Mouse (Mus musculus) mouse trophoblast stem cell (cell line): ENCODE measurements at regions not wholly inside any gene's neighbourhood (a gene's known extent, or its start where the extent isn't known, plus 50 kb on each side); places are given as distances from the start of the nearest gene placed in this dataset.

Source experiments
- in situ Hi-C, 2 experiments: fragments of 300-500 bp; cut with MseI, MboI; formaldehyde crosslinking; loops; 2 replicates in 1 of 2; 3 replicates in 1 of 2; pipeline ENCODE4 v1.15.1; 2025

DNA sequence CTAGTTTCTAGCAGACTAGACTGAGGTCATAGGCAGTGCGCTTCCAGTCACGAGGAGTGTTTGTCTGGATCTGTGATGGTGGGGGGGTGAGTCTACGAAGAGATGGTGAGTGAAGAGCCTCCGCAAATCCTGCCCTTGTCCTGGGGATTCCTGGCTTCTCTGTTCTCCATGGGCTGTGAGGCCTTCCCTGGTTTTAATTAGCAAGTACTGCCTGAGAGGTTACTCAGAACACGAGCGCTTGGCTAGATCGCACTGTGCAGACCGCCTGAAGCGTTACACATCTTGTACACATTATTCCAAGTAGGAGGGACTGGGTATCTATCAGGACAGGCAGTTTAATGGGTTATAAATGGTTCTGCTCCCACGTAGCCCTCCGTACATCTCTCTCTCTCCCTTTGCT lies 76.9 kb downstream of the Cpn2 start:
- in situ Hi-C loops: loop anchor here in 1 of 2 experiments (10.0 kb wide), 1 partner anchor 466 kb away; no protein-coding TSS in a partner anchor

DNA sequence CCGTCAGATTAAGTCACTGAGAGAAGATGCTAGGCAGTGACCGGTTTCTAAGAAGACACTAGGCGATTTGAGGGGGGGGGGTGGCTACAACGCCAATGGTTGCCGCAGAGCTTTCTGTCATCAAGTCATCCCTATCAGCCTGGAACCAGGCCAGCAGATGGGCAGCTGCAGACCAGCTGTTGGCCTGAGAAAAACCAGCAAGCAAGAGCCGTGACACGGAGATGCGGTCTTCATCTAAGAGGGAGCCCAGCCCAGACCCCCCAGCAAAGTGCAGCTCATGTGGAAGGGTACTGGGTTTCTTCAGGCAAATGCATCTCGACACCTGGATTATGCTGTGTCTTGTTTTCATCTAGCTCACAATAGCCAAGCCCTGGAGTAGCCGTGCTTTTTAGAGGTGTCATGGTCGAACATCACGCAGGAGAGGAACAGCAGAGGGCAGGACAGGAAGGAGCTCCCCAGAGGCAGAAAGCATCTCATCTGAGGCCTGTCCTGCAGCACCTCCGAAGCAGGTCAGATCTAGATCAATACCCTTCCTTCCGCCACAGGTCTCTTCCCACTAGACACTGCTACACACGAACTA lies 76.3 kb downstream of the Cpn2 start:
- in situ Hi-C loops: loop anchor here in 1 of 2 experiments (10.0 kb wide), 1 partner anchor 466 kb away; no protein-coding TSS in a partner anchor

DNA sequence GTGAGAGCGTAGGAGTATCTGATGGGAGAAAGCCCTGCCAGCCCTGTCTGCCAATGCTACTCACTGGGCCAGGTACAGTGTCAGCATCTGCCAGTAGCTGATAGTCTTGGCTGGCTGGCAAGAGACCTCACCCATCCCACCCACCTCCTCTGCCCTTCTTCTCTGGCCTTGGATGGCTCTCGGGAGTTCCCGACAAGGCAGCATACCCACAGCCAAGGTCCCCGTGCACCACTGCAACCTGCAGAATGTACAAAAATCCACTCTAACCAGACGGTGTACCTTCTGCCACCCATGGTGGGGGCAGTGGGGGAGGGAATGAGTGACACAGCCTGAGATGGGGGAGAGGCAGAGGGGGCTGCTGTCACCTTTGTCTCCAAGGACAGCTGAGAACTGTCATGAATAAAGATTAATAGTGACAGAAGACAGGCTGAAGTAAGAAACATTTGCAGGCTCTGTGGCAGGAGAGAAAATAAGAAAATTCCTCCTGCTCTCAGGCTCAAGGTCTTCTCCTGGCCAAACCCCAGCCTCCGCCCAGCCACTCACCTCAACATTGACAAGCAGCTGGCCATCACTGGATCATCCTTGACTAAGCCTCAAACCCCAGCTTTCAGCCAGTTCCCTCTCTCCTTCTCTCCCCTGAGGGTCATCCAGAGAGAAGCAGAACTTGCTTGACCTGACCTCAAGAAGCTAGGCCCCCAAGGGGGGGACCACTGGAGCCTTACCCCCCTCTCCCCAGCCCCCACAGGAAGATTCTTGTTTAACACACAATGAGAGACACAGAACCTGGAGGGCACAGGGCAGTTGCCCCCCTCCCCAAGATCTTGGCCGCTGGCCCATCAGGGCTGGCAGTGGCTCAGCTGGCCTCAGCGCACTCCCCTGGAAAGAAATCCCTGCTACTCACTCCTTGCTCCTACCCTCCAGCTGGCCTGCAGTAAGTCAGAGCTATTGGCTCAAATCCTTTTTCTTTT lies 73.7 kb downstream of the Cpn2 start:
- in situ Hi-C loops: loop anchor here in 1 of 2 experiments (10.0 kb wide), 1 partner anchor 469 kb away; no protein-coding TSS in a partner anchor

DNA sequence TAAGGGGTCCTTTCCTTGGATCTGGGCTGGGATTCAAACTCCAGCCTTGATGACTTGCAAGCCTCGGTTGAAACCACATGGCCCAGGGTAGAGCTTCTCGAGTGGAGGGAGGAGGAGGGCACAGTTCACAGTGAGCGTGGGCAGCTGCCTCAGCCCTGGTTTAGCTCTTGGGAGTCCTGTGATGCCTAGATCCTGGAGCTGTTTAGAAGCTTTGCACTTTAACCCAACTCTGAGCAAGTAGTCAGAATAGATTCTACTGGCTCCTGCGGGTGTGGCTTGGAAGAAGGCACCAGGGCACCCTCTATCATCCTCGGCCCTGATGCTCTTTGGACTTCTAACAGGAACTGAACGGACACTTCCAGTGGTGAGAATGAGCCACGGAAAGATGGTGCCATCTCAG lies 72.5 kb downstream of the Cpn2 start:
- in situ Hi-C loops: loop anchor here in 1 of 2 experiments (10.0 kb wide), 1 partner anchor 470 kb away; no protein-coding TSS in a partner anchor

DNA sequence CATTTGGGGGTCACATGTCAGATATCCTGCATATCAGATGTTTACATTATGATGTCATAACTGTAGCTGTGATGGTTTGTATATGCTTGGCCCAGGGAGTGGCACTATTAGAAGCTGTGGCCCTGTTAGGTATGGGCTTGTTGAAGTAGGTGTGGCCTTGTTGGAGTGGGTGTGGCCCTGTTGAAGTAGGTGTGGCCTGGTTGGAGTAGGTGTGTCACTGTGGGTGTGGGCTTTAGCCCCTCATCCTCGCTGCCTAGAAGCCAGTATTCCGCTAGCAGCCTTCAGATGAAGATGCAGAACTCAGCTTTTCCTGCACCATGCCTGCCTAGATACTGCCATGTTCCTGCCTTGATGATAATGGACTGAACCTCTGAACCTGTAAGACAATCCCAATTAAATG lies 71.4 kb downstream of the Cpn2 start:
- in situ Hi-C loops: loop anchor here in 1 of 2 experiments (10.0 kb wide), 1 partner anchor 471 kb away; no protein-coding TSS in a partner anchor

DNA sequence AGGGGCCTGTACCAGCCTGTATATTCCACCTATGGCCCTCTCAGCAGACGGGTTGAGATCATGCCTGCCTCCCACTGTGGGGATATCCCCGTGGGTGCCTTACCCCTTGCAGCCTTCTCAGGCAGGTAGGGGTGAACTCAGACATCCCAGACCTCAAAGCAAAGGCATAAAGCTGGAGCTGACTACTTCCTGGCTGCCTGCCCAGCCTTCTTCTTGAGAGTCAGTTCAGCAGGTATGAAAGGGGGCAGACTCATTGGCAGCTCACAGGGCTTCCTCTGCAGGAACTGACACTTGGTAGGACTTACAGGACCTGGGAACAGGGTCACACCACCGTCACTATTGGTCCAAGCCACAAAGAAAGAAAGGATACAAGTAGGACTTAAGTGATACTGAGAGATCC lies 69.9 kb downstream of the Cpn2 start:
- in situ Hi-C loops: loop anchor here in 1 of 2 experiments (10.0 kb wide), 1 partner anchor 473 kb away; no protein-coding TSS in a partner anchor

DNA sequence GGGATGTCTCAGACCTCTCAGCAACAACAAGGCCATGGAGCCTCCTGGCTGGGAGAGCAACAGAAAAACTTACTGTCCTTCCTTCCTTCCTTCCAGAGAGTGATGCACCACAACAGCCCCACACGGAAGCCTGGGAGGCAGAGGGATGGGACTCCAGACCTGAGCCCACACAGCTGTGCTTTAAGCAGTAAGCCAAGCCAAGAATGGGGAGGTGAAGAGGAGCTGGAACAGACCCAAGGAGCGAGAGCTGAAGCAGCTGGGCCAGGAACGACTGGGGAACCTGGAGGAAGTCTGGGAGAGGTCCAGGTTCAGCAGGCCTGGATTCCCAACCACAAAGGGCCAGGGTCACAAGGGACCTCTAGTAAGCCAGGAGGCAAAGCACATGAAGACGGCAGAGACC lies 67.5 kb downstream of the Cpn2 start:
- in situ Hi-C loops: loop anchor here in 1 of 2 experiments (10.0 kb wide), 1 partner anchor 475 kb away; no protein-coding TSS in a partner anchor

DNA sequence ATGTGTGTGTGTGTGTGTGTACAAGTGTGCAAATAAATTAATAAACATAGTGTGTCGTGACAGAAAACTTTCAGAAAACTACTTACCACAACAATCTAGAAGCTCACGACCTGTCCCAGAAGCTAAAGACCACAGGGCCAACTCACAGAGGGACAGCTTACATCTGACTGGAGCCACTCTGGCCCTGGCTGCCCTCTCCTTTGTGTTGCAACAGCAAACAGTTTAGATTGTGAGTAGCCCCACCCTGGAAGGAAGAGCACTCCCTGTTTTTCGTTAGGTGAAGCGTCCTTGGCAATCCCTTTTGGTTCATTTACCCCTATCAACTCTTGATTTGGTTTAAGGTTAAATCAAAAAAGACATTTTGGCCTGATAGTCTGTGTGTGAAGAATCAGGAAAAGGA lies 63.2 kb downstream of the Cpn2 start:
- in situ Hi-C loops: no loop called here

DNA sequence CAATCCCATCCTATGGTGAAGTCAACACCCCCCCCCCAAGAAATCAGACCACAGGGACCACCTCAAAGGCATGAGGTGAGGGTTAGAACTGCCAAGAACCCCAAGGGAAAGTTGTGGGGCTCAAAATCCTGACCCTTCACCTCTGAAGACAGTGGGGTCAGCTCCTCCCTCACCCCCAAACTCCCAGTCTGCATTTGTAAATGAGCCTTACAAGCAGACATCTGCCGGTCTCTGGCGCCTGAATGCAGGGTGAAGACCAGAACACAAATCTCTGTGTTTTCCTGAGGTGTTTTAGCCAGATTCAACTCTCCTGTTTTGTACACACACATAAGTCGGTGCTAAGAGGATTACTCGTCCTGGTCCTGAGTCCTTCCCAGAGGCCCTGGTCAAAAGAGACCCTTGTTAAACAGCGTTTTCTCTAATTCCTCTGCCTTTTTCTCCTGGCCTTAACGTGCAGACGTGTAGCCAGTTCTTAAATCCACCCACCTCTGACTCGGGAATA lies 61.9 kb downstream of the Cpn2 start:
- in situ Hi-C loops: no loop called here

DNA sequence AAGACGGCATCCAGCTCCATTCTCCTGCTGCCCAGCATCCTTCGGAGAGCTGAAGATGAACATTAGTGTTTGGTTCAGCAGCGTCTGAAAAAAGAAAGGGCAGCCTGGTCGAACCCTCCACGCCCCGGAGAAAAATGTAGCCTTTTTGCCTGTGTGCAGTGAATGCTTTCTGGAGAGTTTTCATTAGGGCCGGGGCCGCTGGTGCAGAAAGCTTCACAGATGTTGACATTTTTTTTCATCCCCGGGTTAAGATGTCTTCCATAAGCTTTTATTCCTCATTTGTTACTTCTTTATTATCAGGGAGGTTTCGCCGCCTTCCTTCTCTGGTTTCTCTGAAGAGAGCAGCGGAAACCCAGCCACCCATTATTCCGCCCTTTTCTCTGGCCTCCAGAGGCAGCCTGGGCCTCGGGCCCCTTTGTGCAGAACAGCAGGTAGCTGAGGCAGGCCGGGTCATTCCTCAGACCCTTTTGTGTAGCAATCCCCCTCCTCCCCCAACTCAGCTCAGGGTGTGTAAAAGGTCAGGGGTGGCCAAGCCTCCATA lies 61.4 kb downstream of the Cpn2 start:
- in situ Hi-C loops: no loop called here
